Comparison of ENCODE assay signal across 12 mouse cellular contexts in the genomic region with DNA sequence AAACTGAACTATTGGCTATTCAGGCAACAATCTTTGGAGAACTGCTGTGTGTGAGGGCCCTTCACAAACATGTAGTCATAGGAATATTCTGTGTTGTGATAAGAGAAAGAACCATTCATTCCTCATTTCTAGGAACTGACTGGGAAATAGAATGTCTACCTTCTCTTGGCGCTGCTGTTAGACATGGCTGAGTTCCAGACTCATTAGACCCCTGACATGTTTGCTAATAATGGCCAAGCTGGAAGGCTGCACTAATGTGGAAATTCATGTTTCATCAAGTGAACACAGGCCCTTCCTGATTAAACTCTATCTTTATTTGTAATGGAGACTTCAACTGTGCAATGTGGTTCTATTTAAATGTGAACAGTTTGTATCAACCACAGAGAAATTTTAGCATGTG.
"Had no signal": no experiment of that assay in that cellular context is flagged by ENCODE, and none has a peak within 500 bp of the region (broad histone marks: within the 10 kb centered on the region; RNA-seq: fewer than 3 reads in every experiment).

No protein-coding gene starts in this region.

- H3K4me2 ChIP-seq: limb, embryonic 15.5 days; liver, embryonic 12.5 days; lung, embryonic 15.5 days; midbrain, embryonic 15.5 days; neural tube, embryonic 13.5 days had no signal

- H3K27ac ChIP-seq: limb, embryonic 15.5 days; liver, embryonic 12.5 days; lung, embryonic 15.5 days; midbrain, embryonic 10.5 days; midbrain, embryonic 15.5 days; neural tube, embryonic 13.5 days; stomach, postnatal 0 days had no signal

- DNase-seq: kidney, postnatal 36 days; layer of hippocampus, adult 9-11 months; layer of hippocampus, postnatal 36 days; lung, postnatal 36 days; thymus, postnatal 4 days had no signal

- H3K4me3 ChIP-seq: limb, embryonic 15.5 days; liver, embryonic 12.5 days; lung, embryonic 15.5 days; midbrain, embryonic 10.5 days; midbrain, embryonic 15.5 days; neural tube, embryonic 13.5 days had no signal

- H3K9ac ChIP-seq: limb, embryonic 15.5 days; liver, embryonic 12.5 days; lung, embryonic 15.5 days; midbrain, embryonic 15.5 days; neural tube, embryonic 13.5 days had no signal

- ATAC-seq: liver, embryonic 12.5 days; midbrain, embryonic 15.5 days had no signal

- H3K36me3 ChIP-seq: limb, embryonic 15.5 days; lung, embryonic 15.5 days; midbrain, embryonic 15.5 days had no signal

- H3K4me1 ChIP-seq: limb, embryonic 15.5 days; lung, embryonic 15.5 days; neural tube, embryonic 13.5 days had no signal

- H3K27me3 ChIP-seq: limb, embryonic 15.5 days; liver, embryonic 12.5 days; lung, embryonic 15.5 days; midbrain, embryonic 15.5 days; neural tube, embryonic 13.5 days had no signal

- H3K9me3 ChIP-seq: limb, embryonic 15.5 days; liver, embryonic 12.5 days; lung, embryonic 15.5 days; midbrain, embryonic 10.5 days; midbrain, embryonic 15.5 days; neural tube, embryonic 13.5 days had no signal
